Mouse (Mus musculus) c-Kit-negative CD71-positive TER-119-positive erythroid progenitor cells, embryonic 14.5 days (primary cell): ENCODE measurements around the gene H2-T23.
"Not testable (repeated sequence)": the region's sequence is repeated elsewhere in the genome, so short reads cannot be mapped to it uniquely, and the experiment has no call there.

ENCODE experiments used
- DNase-seq: peaks from one replicate; pipeline ENCODE4 v3.0.0-alpha.2; 2013; ENCODE audit warnings: low read depth, low spot score

The H2-T23 gene

DNA sequence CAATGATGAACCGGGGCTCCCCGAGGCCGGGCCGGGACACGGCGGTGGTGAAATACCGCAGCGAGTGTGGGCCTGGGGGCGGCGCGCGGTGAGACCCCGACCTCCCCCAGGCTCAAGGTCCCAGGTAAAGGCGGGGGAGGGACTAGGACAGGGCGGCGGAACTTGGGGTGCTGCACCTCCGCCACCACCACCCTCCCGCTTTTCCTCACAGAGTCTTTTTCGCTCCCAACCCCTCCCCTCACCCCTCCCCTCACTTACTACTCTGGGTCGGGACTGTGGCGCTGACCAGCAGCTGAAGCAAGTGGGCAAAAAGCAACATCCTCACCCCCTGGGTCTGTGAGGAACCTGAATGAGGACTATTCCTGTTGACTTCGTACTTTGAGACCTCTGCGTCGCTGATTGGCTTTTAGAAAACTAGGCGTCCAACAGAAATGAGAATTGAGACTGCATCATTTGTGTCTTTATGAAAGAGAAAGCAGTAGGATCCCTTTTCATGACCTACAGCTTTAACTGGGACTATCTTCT, at the start of gene H2-T23:
H2-T23 (minus strand) TSS at position 505 of the 525 bp plus-strand sequence.
- DNase-seq: not testable (repeated sequence)

DNA sequence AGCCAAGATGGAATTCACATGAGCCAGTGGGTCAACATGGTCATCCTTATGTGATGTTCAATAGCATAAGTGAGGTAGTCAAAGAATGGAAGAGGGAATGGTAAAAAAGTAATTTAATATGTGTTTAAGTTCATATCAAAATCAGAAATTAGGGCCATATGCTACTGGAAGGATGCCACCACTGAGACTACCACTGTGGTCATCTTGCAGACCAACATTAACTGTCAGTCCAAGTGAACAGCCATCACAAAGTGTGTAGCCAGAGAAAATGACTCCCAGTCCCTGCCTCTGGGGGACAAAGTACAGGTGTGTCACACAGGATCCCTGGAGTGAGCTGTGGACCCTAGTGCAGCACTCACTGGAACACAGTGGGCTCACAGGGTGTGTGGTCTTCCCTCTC, 49.2 kb upstream of the H2-T23 start:
- DNase-seq: not testable (repeated sequence)

DNA sequence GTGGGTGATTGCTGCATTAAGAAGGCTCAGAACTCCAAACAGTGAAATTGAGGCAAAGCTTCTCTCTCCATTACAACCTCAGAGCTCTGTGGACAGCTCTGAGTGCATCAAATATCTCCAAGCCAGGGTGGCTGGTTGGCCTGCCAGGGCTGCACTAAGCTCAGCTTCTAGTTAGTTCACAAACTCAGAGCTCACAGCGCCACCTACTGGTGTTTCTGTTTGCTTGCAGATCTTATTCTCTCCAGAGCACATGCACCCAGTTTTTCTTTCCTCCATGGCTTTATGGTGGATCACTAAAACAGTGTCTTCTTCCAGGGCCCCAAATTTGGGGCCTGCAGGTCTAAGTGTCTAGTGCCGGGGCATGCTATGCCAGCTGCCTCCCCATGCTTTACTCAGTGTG, 28.2 kb upstream of the H2-T23 start:
- DNase-seq: peak; percentile 74

DNA sequence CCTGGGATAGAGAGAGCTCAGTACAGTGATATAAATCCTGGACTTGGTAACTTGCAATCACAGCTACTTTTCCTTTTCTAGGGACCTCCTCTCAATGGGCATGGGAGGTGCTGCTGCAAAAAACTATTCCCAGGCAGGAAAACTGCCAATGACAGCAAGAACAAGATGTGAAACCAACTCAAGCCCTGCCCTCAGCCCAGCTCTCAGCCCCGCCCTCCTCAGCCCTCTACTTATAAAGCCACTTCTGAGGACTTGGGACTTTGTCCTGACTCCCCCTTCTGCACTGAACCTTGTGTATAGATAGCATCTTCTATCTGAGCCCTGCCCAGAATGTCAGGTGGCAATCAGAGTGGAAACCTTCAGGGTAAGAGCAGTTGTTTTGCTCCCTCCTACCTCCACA, 25.7 kb upstream of the H2-T23 start, which contains the start of gene Gm11127:
Gm11127 (minus strand) TSS at position 10 of the 400 bp plus-strand sequence.
- DNase-seq: not testable (repeated sequence)

DNA sequence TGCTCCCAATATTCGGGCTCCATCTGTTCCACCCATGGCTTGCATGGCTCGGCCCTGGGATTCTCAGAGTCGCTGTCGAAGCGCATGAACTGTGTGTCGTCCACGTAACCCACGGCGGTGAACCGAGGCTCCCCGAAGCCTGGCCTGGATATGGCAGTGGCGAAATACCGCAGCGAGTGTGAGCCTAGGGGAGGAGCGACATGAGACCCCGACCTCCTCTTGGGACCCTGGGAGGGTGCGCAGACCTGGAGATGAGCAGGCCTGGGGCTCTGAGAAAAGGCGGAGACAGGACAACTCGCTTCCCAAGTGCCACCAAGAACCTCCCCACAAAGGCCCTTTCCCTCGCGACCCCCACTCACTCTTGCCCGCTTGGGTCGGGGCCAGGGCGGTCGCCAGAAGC, 25.3 kb upstream of the H2-T23 start:
- not testable (repeated sequence) for DNase-seq

DNA sequence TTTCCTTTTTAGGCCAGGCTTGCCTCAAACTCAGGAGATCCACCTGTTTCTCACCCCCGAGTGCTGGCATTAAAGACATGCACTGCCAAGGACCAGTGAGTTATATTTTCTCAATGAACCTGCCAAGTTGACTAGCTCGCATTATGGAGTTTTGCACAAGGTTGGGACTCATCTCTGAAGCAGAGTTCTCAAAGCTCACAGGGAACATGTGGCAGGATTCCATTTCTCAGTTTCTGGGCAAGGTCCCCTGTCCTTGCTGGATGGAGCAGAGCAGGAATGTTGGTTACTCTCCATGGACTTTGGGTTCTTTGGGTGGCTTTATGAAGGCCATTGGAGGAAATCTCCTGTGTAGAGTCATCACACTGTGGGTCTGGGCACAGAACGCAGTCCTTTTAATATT, 10.6 kb upstream of the H2-T23 start:
- no peak for DNase-seq

DNA sequence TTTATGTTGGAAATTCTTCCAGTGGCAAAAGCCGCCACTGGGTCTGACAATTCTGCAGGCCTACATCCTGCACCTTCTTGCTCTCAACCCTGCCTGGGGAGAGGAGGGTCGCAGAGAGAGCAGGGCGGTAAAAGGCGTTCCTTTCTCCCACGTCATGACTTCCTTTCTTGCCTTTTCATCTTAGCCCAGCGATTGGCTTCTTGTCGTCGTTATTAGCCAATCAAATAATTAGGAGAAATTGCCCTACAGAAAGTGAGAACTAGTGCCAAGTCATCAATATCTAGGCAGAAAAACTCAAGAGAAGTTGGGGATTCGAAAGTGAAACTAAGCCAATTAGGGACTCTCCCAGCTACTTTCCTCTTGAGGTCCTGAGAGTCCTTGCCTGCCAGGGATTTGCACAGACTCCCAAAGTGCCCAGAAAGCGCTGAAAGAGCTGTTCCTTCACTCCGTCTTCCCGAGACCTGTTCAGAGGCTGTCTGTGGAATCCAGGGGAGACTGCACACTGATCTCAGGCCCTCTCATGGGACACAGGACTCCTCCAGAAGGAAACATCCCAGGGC, 10.0 kb upstream of the H2-T23 start, which contains the start of the genes H2-T22 and Gm6034:
H2-T22 (minus strand) TSS at position 138 of the 560 bp plus-strand sequence.
Gm6034 (plus strand) TSS at position 352 of the 560 bp plus-strand sequence.
- not testable (repeated sequence) for DNase-seq

DNA sequence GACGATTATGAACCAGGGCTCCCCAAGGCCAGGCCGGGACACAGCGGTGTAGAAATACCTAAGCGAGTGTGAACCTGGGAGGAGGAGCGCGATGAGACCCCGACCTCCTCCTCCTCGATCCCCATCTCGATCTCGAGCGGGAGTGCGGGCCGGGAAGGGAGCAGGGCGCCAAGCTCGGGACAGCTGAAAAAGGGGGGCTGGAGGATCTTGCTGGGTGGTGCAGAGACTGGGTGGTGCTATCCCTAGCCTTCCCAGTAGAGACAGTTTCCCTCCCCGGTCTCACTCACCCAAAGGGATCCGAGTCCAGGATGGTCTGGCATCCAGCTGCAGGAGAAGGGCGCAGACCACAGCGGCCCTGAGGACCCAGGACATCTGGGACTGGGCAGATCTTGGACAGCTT, 9.4 kb upstream of the H2-T23 start:
- DNase-seq: not testable (repeated sequence)

DNA sequence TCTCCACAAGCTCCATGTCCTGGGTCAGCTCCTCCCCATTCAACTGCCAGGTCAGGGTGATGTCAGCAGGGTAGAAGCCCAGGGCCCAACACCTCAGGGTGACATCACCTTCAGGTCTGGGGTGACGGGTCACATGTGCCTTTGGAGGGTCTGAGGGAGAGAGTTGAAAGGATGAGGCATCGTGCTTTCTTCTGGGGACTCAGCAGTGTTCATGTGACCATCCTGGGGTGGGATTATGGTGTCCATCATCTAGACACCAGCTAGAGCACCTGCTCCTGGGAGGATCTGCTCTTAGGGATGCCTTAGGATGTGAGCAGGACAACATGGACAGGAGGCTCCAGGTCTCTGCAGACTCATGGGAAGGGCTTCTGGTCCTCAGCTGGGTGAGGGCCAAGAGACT, 7.9 kb upstream of the H2-T23 start:
- DNase-seq: not testable (repeated sequence)

DNA sequence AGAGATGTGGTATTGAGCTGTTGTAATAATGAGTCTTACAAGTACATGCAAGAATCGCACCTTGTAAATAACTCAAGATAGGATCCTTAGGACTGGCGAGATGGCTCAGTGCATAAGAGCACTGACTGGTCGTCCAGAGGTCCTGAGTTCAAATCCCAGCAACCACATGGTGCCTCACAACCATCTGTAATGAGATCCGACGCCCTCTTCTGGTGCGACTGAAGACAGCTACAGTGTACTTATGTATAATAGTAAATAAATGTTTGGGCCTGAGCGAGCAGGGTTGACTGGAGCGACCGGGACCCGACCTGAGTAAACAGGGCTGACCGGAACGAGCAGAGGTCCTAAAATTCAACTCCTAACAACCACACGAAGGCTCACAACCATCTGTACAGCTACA, 3.5 kb upstream of the H2-T23 start:
- DNase-seq: not testable (repeated sequence)

DNA sequence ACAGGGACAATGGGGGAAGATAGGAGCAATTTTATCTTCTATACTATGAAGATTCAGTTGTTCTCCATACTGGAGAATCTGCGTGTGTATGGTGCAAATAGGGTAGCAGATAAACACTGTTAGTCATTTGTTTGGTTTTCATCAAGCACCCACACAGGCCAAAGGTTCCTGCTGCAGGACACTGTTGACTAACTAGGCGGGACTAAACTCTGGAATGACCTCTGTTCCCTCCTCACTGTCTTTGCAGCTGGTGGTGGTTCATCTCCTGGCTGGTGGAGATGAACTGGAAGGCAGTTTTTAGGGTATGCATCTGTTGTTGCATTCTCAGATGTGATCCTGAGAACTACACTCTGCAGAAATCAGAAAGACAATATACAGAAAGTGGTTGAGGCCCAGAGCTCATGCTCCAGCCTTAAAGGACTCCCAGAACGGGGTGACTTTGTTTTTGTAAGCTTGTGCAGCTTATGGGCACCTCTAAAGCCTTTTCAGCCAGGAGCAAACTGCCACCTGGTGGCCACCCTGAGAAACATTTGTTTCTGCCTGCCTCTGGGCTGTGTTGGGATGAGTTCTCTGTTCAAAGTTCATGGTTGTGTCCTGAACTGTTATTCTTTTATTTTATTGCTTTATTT, 2.5 kb upstream of the H2-T23 start:
- not testable (repeated sequence) for DNase-seq

DNA sequence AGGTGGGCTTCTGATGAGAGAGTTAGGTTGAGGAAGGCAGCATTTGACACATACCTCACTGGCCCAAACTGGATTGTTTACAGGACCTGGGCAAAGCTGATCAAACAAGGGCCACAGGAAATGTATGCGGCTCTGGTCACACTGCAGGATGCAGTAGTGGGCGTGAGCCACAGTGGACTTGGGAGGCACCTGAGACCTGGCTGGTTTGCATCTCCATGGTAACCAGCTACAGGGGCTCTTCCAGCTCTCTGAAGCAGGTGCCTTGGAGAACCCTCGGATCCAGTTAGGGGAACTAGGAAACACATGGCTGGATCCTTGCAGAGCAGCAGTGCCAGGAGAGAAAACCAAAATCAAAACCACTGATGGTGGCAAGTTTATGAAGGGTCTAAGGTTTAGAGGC, 1.9 kb upstream of the H2-T23 start:
- not testable (repeated sequence) for DNase-seq

DNA sequence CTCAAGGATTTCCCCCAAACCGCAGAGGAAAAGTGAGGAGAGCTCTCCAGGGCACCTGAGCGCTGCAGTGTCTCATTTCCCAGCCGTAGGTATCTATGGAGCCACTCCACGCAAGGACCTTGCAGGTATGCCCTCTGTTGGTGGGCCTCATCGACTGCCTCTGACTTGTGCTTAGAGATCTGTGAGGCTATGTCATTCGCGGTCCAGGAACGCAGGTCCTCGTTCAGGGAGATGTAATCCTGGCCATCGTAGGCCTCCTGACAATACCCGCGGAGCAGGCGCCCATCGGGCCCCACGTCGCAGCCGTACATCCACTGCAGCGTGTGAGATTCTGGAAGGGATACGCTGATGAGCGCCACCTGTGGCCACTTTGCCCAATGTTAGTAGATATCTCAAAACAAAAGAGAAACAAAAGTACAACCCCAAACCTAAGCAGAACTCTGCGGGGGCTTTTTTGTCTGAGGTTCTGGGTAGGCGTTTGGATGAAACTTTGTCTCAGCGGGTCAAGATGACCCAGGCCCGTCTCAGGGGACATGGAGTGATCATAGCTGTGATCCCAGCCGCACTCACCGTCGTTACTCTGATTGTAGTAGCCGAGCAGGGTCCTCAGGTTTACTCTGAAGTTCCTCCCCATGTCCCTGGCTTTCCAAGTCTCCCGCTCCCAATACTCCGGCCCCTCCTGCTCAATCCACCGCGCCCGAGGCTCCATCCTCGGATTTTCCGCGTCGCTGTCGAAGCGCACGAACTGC, 898 bp downstream of the H2-T23 start:
- not testable (repeated sequence) for DNase-seq

DNA sequence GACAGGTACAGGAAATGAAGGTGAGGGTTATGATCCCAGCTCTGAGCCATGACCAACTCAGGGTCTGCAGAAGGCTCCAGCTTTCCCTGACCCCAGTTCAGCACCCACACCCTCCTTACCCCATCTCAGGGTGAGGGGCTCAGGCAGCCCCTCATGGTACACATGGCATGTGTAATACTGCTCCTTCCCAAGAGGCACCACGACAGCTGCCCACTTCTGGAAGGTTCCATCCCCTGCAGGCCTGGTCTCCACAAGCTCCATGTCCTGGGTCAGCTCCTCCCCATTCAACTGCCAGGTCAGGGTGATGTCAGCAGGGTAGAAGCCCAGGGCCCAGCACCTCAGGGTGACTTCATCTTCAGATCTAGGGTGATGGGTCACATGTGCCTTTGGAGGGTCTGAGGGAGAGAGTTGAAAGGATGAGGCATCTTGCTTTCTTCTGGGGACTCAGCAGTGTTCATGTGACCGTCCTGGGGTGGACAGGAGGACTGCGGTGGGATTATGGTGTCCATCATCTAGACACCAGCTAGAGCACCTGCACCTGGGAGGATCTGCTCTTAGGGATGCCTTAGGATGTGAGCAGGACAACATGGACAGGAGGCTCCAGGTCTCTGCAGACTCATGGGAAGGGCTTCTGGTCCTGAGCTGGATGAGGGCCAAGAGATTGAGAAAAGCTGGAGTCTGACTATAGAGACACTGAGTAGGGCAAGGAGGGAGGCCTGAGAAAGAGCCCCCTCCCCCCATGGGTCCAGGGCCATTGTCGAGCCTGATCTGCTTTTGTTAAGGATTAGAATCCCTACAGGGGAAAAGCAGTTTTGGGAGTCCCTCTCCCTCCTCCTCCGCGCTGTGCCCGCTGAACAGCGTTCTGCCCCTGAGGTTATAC, 1.7 kb downstream of the H2-T23 start:
- DNase-seq: not testable (repeated sequence)

DNA sequence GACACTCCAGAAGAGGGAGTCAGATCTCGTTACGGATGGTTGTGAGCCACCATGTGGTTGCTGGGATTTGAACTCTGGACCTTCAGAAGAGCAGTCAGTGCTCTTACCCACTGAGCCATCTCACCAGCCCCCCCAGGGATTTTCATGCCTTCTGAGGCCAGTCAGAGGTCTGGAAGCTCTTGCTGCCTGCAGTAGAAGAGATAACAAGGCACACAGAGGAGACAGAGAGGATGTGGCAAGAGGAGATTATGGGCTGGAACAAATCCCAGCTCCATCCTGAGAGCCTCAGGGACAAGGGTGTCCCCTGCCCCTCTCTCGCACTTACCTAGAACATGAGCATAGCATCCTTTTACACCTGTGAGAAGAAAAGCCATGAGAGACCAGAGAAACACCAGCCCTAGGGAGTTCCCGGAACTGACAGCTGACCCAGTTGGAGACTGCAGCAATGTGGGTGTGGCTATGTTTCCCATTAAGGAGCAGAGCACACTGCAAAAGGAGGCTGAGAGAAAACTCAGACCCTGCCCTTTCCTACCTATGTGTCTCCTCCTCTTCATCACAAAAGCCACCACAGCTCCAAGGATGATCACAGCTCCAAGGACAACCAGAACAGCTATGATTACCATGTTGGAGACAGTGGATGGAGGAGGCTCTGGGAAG, 2.5 kb downstream of the H2-T23 start:
- DNase-seq: not testable (repeated sequence)

DNA sequence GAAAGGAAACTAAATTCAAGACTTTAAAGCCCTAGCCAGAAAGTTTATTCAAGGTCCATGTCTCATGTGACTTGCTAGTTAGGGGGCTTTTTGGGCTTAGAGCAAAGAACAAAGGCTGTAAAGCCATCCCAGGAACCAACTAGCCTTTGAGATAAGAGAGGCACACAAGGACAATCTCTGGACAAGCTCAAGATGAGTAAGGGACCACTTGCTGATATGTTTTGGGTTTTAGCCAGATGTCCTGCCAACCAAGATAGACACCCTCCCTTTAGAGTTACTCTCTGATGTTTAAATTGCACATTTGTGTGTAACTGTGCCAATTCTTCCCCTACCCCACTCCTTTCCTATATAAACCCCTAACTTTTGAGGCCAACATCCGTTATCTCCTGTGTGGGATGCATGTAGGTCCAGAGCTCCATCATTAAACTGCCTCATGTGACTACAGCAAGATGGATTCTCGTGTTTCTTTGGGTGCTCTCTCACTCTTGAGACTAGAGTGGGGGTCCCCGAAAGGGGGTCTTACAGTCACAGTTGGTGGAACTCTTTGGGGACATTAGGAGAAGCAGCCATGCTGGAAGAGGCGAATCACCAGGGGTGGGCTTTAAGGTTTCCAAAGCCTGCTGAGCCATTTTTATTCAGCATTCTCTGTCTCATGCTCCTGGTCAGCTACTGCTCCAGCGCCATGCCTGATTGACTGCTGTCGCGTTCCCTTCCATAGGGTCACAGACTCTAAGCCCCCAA, 3.6 kb downstream of the H2-T23 start:
- DNase-seq: no peak

DNA sequence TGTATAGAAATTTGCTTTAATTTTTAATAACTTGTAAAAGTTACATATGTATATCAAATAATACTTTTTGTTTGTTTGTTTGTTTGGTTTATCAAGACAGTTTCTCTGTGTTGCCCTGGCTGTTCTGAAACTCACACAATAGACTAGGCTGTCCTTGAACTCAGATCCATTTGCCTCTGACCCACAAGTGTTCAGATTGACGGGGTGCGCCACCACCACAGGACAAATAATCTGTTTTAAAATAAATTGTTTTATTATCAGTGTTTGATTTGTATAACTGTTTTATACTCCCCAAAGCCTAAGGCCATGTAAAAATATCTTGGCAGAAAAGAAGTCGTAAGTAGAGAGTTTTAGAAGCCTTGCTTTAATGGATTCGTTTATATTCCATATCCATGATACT, 5.0 kb downstream of the H2-T23 start:
- DNase-seq: no peak

DNA sequence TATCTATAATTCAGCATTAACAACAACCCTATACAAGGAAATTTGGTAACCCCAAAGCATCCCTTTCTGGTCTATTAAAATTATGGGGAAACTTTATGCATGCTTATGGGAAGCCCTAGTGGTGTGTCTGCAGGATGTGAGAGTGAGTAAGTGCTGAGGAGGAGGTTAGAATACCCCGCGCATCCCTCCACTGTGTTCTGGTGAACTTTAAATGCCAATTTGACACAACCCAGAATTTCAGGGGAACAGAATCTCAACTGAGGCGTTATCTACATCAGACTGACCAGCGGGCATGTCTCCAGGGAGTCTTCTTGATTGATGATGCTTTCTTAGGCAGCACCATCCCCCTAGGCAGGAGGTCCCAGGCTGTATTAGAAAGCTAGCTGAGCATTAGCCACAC, 6.8 kb downstream of the H2-T23 start:
- no peak for DNase-seq

DNA sequence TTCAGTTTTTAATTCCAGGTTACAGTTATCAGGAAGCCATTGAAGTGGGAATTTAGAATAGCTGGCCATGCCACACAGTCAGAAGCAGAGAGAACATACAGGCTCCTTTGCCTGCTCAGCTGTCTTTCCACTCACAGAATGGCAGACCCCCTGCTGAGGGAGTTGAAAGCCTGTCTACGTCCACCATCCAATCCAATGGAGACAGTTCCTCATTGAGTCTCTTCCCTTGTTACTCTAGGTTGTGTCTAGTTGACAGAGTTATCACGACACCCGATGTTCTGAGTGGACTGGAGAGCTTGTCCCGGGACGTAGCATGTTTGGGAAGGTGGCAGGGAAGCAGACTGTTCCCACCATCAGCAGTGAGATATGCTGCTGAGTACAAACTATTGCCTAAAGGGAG, 7.5 kb downstream of the H2-T23 start:
- no peak for DNase-seq
